Mouse (Mus musculus) hindbrain, postnatal 0 days (tissue): ENCODE results near the gene Spc24. TPM values are rescaled to one million over a fixed set of nuclear protein-coding genes. Genes with fewer than 3 reads are reported as not detected.

ENCODE experiments used
- ATAC-seq: fragments of 200-750 bp; cut with Nextera tagmentation; 2 replicates; pipeline ENCODE4 v1.8.0; 2017; ENCODE audit warnings: mild to moderate bottlenecking, moderate TSS enrichment, moderate library complexity
- DNase-seq: peaks from one replicate; pipeline ENCODE4 v3.0.0-alpha.2; 2015; ENCODE audit warnings: low spot score
- H3K27ac ChIP-seq: fragments of 300-500 bp; sonication (generic); 2 replicates; pipeline ENCODE4 v1.5.1; 2014; ENCODE audit warnings: mild to moderate bottlenecking
- H3K27me3 ChIP-seq: fragments of 300-500 bp; sonication (generic); 2 replicates; pipeline ENCODE4 v1.6.1; 2014; ENCODE audit warnings: low read length, mixed read lengths; ENCODE audit not compliant: insufficient read depth
- H3K36me3 ChIP-seq: fragments of 300-500 bp; sonication (generic); 2 replicates; pipeline ENCODE4 v1.6.1; 2014; ENCODE audit warnings: low read length, mixed read lengths; ENCODE audit not compliant: insufficient read depth
- H3K4me1 ChIP-seq: fragments of 300-500 bp; sonication (generic); 2 replicates; pipeline ENCODE4 v1.6.1; 2014; ENCODE audit warnings: antibody characterized with exemption, low read length, mixed read lengths; ENCODE audit not compliant: insufficient read depth
- H3K4me2 ChIP-seq: fragments of 300-500 bp; sonication (generic); 2 replicates; pipeline ENCODE4 v1.6.1; 2014; ENCODE audit warnings: low read depth, mild to moderate bottlenecking, low read length, moderate library complexity, mixed read lengths
- H3K4me3 ChIP-seq: fragments of 300-500 bp; sonication (generic); 2 replicates; pipeline ENCODE4 v1.5.1; 2014; ENCODE audit warnings: low read length
- H3K9ac ChIP-seq: fragments of 300-500 bp; sonication (generic); replicated peaks from 2 replicates; pipeline ENCODE4 v1.6.1; 2014; ENCODE audit warnings: mild to moderate bottlenecking, low read length, moderate library complexity, mixed read lengths
- H3K9me3 ChIP-seq: fragments of 300-500 bp; sonication (generic); 2 replicates; pipeline ENCODE4 v1.6.1; 2016; ENCODE audit warnings: low read length, mixed read lengths
- CTCF ChIP-seq: IDR thresholded peaks from 2 replicates; pipeline ENCODE4 v1.5.1; 2016; ENCODE audit warnings: antibody characterized with exemption, control low read depth, low read depth
- WGBS: fragments of 180-500 bp; shearing (Covaris S2); extraction: QIAGEN DNeasy Blood & Tissue Kit; methylation state at CpG from one replicate; pipeline ENCODE4 v1.1.7; 2014; 5-methylcytosine and 5-hydroxymethylcytosine counted together
- polyA plus RNA-seq: library from polyadenylated mRNA; unstranded; fragments of >200 nt; fragmentation: Nextera tagmentation; extraction: Ambion mirVana; gene quantifications from 2 replicates; pipeline ENCODE4 v1.2.1, GENCODE M21; 2015
- total RNA-seq: library from RNA; depleted of rRNA; stranded (reverse); fragments of >200 nt; gene quantifications from 2 replicates; pipeline ENCODE4 v1.2.3, GENCODE M21; 2014

Spc24 gene
- total and polyA plus RNA-seq, 2 experiments from 2014 or later, result 20.3 to 26.2 TPM

DNA sequence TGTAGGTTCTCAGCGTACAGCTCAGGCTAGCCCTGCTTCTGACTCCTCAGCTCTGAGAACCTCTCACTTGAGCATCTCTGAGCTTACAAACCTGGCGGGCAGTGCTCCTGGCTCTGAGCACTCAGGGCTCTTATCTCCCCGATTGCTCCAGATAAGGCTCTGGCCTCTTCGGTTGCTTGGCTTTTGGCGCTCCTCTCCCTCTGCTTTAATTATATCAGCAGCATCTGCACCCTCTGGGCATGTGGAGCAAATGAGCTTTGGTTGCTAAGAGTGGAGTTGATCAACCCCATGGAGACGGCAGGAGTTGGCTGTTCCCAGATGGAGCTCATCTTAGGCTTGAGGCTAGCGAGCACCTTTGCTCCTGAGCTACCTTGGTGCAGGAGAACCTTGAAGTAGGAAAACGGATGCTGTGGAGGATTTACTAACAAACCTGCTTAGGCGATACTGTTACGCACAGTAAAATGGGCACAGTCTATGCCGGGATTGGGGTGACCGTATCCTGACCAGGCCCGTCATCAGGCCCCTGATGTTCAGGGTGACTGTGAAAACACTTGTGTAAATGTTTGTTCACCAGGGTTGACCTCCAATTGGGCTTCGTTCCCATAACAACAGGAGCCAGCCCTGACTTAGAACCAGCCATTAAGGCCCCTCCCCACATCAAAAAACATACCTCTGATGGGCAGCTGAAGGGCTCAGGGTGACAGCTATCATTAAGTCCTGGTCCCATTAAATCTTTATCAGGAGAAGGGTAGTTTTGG is 33.7 kb downstream of the Spc24 start:
- H3K27ac ChIP-seq, result no peak overlapping the region; the same call in 1 of the 2 replicates

DNA sequence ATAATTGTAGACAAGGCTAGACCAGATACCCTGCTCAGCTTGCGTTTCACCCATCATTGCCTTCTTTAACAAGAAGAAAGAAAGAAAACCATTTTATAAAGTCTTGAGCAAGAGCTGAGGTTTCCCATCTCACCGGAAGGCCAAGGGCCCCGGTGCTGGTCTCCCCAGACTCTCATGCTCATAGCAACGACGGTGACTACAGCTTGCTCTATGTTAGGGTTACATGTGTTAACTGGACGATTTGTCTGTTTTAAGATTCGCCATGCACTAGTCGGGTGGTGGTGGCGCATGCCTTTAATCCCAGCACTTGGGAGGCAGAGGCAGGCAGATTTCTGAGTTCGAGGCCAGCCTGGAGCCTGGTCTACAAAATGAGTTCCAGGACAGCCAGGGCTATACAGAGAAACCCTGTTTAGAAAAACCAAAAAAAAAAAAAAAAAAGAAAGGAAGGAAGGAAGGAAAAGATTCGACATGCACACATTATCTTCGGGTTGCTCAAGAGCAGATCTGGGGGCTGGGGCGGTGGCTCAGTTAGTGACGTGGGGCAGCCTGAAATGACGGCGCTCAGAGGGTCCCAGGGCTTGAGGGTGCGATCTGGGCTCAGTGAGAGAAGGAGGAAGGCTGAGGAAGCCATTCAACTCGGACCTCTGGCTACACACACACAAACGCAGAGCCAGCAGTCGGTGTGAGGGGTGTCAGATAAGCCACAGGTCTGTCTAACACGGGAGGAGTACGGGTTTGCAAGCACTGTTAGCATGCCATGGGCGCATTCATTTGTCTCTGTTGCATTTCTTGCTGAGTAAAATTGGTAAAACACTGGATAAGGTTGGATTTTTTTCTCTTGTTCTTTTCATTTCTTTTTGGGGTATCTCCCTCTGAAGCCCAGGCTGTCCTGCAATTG is 34.6 kb downstream of the Spc24 start:
- Histone ChIP-seq H3K36me3 (no peaks in the 10 kb centered on the region), H3K27ac (0 out of 2 replicates have a peak overlapping the region, but pooled peaks have one; percentile 72), H3K9me3 (no peaks in the 10 kb centered on the region), H3K4me1 (peaks cover 12% of the 10 kb centered on the region; the same call in 1 of the 2 replicates), H3K9ac (peak overlapping the region; percentile 54; the same call in 1 of the 2 replicates), H3K27me3 (no peaks in the 10 kb centered on the region), H3K4me3 (peak overlapping the region; percentile 64; the same call in 1 of the 2 replicates), H3K4me2 (peak overlapping the region; percentile 76)
- DNase-seq, result no peak
- TF ChIP-seq CTCF, result no peak
- WGBS, result 84% methylated on average over 23 of the region's 23 CpGs
- ATAC-seq, result no peak

More for the DNA sequence above, 33.7 kb downstream of the Spc24 start:
- peak overlapping the region; percentile 76 for H3K4me2 ChIP-seq
- no peak for TF ChIP-seq CTCF
- ATAC-seq (no peak), DNase-seq (peak; percentile 15)
- H3K9ac ChIP-seq, result peak overlapping the region; percentile 35; the same call in 1 of the 2 replicates
- no peak overlapping the region for H3K4me3 ChIP-seq
- H3K27me3 ChIP-seq, result no peaks in the 10 kb centered on the region
- H3K4me1 ChIP-seq, result peaks cover 12% of the 10 kb centered on the region; the same call in 1 of the 2 replicates
- no peaks in the 10 kb centered on the region for H3K36me3 ChIP-seq
- H3K9me3 ChIP-seq, result no peaks in the 10 kb centered on the region
- 65% methylated on average over 14 of the region's 14 CpGs for WGBS

DNA sequence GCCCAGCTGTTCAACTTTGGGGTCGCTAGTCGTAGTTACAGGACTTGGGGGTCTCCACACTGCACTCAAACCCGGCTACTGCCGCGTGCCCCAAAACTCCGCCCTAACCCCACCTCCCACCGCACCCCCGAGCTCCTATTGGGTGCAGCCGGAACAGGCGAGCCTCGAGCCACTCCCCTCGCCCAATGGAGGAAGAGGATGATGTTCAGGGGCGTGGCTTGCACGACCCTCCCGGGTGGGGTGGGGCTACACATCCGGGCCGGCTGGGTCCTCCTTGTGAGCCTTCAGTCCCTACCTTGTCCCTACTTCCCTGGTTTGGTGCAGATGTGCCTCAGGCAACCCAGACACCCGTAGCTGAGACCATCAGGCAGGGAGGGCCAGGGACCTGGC is 36.0 kb downstream of the Spc24 start:
- peak; percentile 98 for ATAC-seq
- H3K27ac ChIP-seq, result peak overlapping the region; percentile 80

DNA sequence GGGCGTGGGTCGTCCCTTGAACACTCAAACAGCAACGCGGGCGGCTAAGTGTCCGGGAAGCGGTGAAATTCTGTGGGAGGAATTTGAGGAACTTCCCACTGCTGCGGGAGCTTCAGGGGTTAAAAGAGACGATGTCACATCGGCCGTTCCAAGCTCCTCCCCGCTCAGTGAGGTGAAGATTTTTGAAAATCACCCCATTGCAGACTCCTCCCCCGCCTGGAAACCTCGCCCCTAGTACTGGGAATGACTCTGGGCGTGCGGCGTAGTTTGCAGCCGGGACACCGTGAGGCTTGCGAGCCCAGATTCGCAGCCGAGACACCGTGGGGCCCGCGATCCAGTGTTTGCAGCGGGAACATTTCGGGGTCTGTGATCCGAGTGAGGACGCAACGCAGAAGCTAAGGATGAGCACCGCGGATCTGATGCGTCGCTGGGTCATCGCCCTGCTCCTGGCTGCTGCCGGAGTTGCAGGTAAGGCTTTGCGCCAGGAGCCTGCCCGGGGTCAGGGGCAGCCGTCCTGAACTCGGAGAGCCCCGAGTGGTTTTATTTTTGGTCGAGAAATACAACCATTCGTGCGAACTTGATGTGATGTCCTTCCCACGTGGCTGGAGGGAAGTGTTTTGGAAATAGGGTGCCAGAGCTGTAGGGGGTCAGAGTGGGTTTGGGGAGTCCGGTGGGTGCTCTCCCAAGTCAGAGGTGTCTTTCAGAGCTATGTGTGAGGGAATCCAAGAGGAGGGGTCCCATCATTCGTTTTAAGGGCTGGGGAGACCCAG is 36.5 kb downstream of the Spc24 start, which contains the start of gene Ldlr:
TSS of gene Ldlr (plus strand) at position 107 of the 770 bp plus-strand sequence.
- Histone ChIP-seq H3K9me3 (no peaks in the 10 kb centered on the region), H3K4me2 (peak within 1 kb of the TSS; percentile 76), H3K4me3 (peak within 1 kb of the TSS; percentile 64), H3K4me1 (peaks cover 12% of the 10 kb centered on the region; the same call in 1 of the 2 replicates), H3K27ac (peak within 1 kb of the TSS; percentile 80), H3K9ac (peak within 1 kb of the TSS; percentile 54), H3K36me3 (no peaks in the 10 kb centered on the region), H3K27me3 (no peaks in the 10 kb centered on the region)
- TF ChIP-seq CTCF, result peak; percentile 9
- peak; percentile 92 for DNase-seq
- under 1% methylated on average over 47 of the region's 47 CpGs for WGBS
- peak; percentile 84 for ATAC-seq

More for the DNA sequence above, 36.0 kb downstream of the Spc24 start:
- no peak for TF ChIP-seq CTCF
- 0% methylated on average over 18 of the region's 18 CpGs for WGBS
- Histone ChIP-seq H3K4me2 (peak overlapping the region; percentile 76), H3K4me3 (peak overlapping the region; percentile 64), H3K4me1 (peaks cover 12% of the 10 kb centered on the region; the same call in 1 of the 2 replicates), H3K9me3 (no peaks in the 10 kb centered on the region), H3K27me3 (no peaks in the 10 kb centered on the region), H3K9ac (peak overlapping the region; percentile 54), H3K36me3 (no peaks in the 10 kb centered on the region)
- peak; percentile 97 for DNase-seq

DNA sequence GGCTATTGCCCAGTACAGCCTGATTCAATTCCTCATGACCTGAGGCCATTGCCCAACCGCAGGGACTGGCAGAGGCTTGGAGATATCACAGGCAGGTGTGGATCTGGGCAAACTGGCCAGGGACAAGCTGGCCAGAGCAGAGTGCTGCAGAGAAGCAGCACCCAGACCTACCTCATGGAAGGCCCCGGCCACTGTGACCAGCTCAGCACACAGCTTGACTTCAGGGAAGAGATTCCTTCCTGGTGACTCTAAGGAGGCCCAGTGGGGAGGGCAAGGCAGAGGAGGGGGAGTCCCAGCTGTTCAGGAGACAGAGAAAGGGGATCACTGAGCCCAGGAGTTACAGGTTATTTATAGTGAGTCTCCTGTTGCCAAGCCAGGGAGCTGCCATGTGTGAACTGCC is 39.1 kb downstream of the Spc24 start:
- Histone ChIP-seq H3K36me3 (no peaks in the 10 kb centered on the region), H3K4me3 (no peak overlapping the region), H3K9ac (no peak overlapping the region), H3K4me2 (no peak overlapping the region), H3K27me3 (no peaks in the 10 kb centered on the region), H3K4me1 (peaks cover 12% of the 10 kb centered on the region; the same call in 1 of the 2 replicates), H3K9me3 (no peaks in the 10 kb centered on the region), H3K27ac (no peak overlapping the region)
- no peak for ATAC-seq
- 67% methylated on average over 2 of the region's 2 CpGs for WGBS
- DNase-seq, result no peak
- TF ChIP-seq CTCF, result no peak

DNA sequence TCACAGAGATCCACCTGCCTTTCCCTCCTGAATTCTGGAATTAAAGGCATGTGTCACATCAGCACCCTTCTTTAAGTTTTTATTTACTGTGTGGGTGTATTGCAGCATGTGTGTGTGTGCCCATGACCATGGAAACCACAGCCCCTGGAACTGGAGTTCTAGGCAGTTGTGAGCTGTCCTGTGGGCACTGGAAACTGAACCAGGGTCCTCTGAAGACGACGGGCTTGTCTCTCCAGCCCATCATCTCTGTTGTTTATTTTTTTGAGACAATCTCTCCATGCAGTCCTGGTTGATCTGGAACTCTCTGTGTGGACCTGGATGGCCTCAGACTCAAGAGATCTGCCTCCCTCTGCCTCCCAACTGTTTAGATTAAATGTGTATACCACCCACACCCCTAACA is 43.1 kb downstream of the Spc24 start:
- H3K27ac ChIP-seq, result no peak overlapping the region
- no peaks in the 10 kb centered on the region for H3K9me3 ChIP-seq
- WGBS, result 90% methylated on average over 2 of the region's 2 CpGs
- no peaks in the 10 kb centered on the region for H3K4me1 ChIP-seq
- DNase-seq (no peak), ATAC-seq (no peak)
- TF ChIP-seq CTCF, result no peak
- no peak overlapping the region for H3K9ac ChIP-seq
- H3K4me2 ChIP-seq, result no peak overlapping the region
- H3K4me3 ChIP-seq, result no peak overlapping the region
- H3K27me3 ChIP-seq, result no peaks in the 10 kb centered on the region
- H3K36me3 ChIP-seq, result no peaks in the 10 kb centered on the region
